27 mouse cellular contexts compared by ENCODE assay signal in genomic region chr12:97758624-97759023, GRCm38 (mm10).
A peak's percentile ranks its signal among the peaks of the same experiment; 100 is the strongest.
DNase-seq lines count a peak whose midpoint lies in the region; ATAC-seq and TF ChIP-seq lines count a peak whose summit lies in the region.
"Had no signal": no experiment of that assay in that cellular context is flagged by ENCODE, and none has a peak within 500 bp of the region (broad histone marks: within the 10 kb centered on the region; RNA-seq: fewer than 3 reads in every experiment).

No protein-coding gene starts in this region.

- TF ChIP-seq CTCF in layer of hippocampus, adult 2 months (conservative IDR thresholded peaks at IDR 0.05), result no peak
- TF ChIP-seq CTCF in olfactory bulb, adult 2 months (IDR thresholded peaks at IDR 0.05; ENCODE audit: insufficient read depth, low read depth, low read length), result no peak

- no peak overlapping the region for H3K9ac ChIP-seq in forebrain, embryonic 13.5 days
- H3K9ac ChIP-seq in forebrain, embryonic 12.5 days, result no peak overlapping the region
- H3K9ac ChIP-seq: embryonic facial prominence, embryonic 15.5 days; heart, embryonic 12.5 days; hindbrain, embryonic 12.5 days; limb, embryonic 13.5 days; liver, embryonic 13.5 days; neural tube, embryonic 13.5 days had no signal

- H3K27ac ChIP-seq in forebrain, embryonic 13.5 days, result no peak overlapping the region
- no peak overlapping the region for H3K27ac ChIP-seq in forebrain, embryonic 12.5 days
- H3K27ac ChIP-seq in layer of hippocampus, adult 2 months, result peak overlapping the region; percentile 80
- peak overlapping the region; percentile 69; the same call in 1 of the 2 replicates for H3K27ac ChIP-seq in olfactory bulb, adult 2 months (ENCODE audit: insufficient read depth, low read depth, low read length)
- H3K27ac ChIP-seq: embryonic facial prominence, embryonic 15.5 days; gastrocnemius, adult 2 months; hindbrain, embryonic 12.5 days; limb, embryonic 13.5 days; liver, embryonic 13.5 days; macrophage; midbrain, embryonic 10.5 days; neural tube, embryonic 13.5 days had no signal

- no peaks in the 10 kb centered on the region for H3K27me3 ChIP-seq in forebrain, embryonic 13.5 days
- H3K27me3 ChIP-seq in forebrain, embryonic 12.5 days, result no peaks in the 10 kb centered on the region
- H3K27me3 ChIP-seq: embryonic facial prominence, embryonic 15.5 days; heart, embryonic 12.5 days; hindbrain, embryonic 12.5 days; limb, embryonic 13.5 days; liver, embryonic 13.5 days; neural tube, embryonic 13.5 days had no signal

- 52% methylated on average over 2 of the region's 2 CpGs for WGBS in forebrain, embryonic 13.5 days
- 41% methylated on average over 2 of the region's 2 CpGs for WGBS in forebrain, embryonic 12.5 days
- WGBS in olfactory bulb, adult 2 months, result 56% methylated on average over 2 of the region's 2 CpGs

- intact Hi-C loops in left cerebral cortex, postnatal 36 days (cut with DNase I), result no loop called here

- H3K4me3 ChIP-seq in forebrain, embryonic 13.5 days, result no peak overlapping the region
- no peak overlapping the region for H3K4me3 ChIP-seq in forebrain, embryonic 12.5 days (replicated peaks)
- H3K4me3 ChIP-seq in layer of hippocampus, adult 2 months, result no peak overlapping the region
- H3K4me3 ChIP-seq in olfactory bulb, adult 2 months (ENCODE audit: insufficient read depth, low read depth, low read length), result no peak overlapping the region
- H3K4me3 ChIP-seq: embryonic facial prominence, embryonic 15.5 days; gastrocnemius, adult 2 months; heart, embryonic 12.5 days; hindbrain, embryonic 12.5 days; limb, embryonic 13.5 days; liver, embryonic 13.5 days; midbrain, embryonic 10.5 days; neural tube, embryonic 13.5 days had no signal

- H3K36me3 ChIP-seq in forebrain, embryonic 13.5 days (ENCODE audit: poor library complexity, severe bottlenecking), result no peaks in the 10 kb centered on the region
- no peaks in the 10 kb centered on the region for H3K36me3 ChIP-seq in forebrain, embryonic 12.5 days (replicated peaks)
- H3K36me3 ChIP-seq: embryonic facial prominence, embryonic 15.5 days; heart, embryonic 12.5 days; hindbrain, embryonic 12.5 days; limb, embryonic 13.5 days; liver, embryonic 13.5 days; midbrain, embryonic 10.5 days; neural tube, embryonic 13.5 days had no signal

- 0 out of 2 replicates have a peak, but pooled peaks cover 7% of the 10 kb centered on the region for H3K4me1 ChIP-seq in forebrain, embryonic 13.5 days
- H3K4me1 ChIP-seq in forebrain, embryonic 12.5 days, result no peaks in the 10 kb centered on the region
- H3K4me1 ChIP-seq in olfactory bulb, adult 2 months (ENCODE audit: control insufficient read depth, insufficient read depth, low read length), result peaks cover 2% of the 10 kb centered on the region; the same call in 1 of the 2 replicates
- H3K4me1 ChIP-seq: embryonic facial prominence, embryonic 15.5 days; heart, embryonic 12.5 days; hindbrain, embryonic 12.5 days; limb, embryonic 13.5 days; liver, embryonic 13.5 days; midbrain, embryonic 10.5 days; neural tube, embryonic 13.5 days had no signal

- ATAC-seq in forebrain, embryonic 13.5 days, result peak; percentile 57
- no peak for ATAC-seq in forebrain, embryonic 12.5 days (ENCODE audit: low FRiP score)
- ATAC-seq: activated CD4-positive, CD25-positive, alpha-beta regulatory T cell, adult 4 months; CD4-positive, CD25-positive, alpha-beta regulatory T cell, adult 4 months had no signal

- peak; percentile 18 to 20 for DNase-seq in left cerebral cortex, postnatal 36 days (ENCODE audit: low spot score in 2 of 2)
- DNase-seq in left cerebral cortex, adult 11 months (ENCODE audit: low spot score), result no peak
- peak; percentile 21 to 52 for DNase-seq in layer of hippocampus, adult 2 months (ENCODE audit: low spot score in 2 of 2)
- no peak for DNase-seq in gastrocnemius, postnatal 10 days
- no peak for DNase-seq in B cell, adult 2 months
- DNase-seq: adrenal gland, postnatal 10 days; cerebellum, adult 11-12 months; cerebellum, postnatal 25 days; embryo, embryonic 11 days; gastrocnemius, adult 2 months; heart, adult 11 months; heart, postnatal 14 days; kidney, adult 18-20 months; kidney, postnatal 10 days; liver, embryonic 13.5 days had no signal

- no peaks in the 10 kb centered on the region for H3K9me3 ChIP-seq in forebrain, embryonic 13.5 days (replicated peaks)
- H3K9me3 ChIP-seq in forebrain, embryonic 12.5 days, result no peaks in the 10 kb centered on the region
- H3K9me3 ChIP-seq: embryonic facial prominence, embryonic 15.5 days; heart, embryonic 12.5 days; hindbrain, embryonic 12.5 days; limb, embryonic 13.5 days; liver, embryonic 13.5 days; midbrain, embryonic 10.5 days; neural tube, embryonic 13.5 days had no signal

- H3K4me2 ChIP-seq in forebrain, embryonic 13.5 days, result no peak overlapping the region
- H3K4me2 ChIP-seq in forebrain, embryonic 12.5 days, result no peak overlapping the region
- H3K4me2 ChIP-seq: embryonic facial prominence, embryonic 15.5 days; heart, embryonic 12.5 days; hindbrain, embryonic 12.5 days; limb, embryonic 13.5 days; liver, embryonic 13.5 days; neural tube, embryonic 13.5 days had no signal

- no peak for TF ChIP-seq POLR2A in olfactory bulb, adult 2 months (IDR thresholded peaks at IDR 0.05; ENCODE audit: insufficient read depth, low read depth, low read length)

Comparison
In these comparisons a context has a peak if more than half of its experiments do, and no peak if none do; other contexts are left out.
1. DNase-seq: peak in left cerebral cortex, postnatal 36 days (2 of 2) and layer of hippocampus, adult 2 months (2 of 2); none in left cerebral cortex, adult 11 months (single experiment), gastrocnemius, postnatal 10 days (single experiment) and B cell, adult 2 months (0 of 2).
2. H3K27ac ChIP-seq: peak in layer of hippocampus, adult 2 months (single experiment) and olfactory bulb, adult 2 months (single experiment); none in forebrain, embryonic 13.5 days (single experiment) and forebrain, embryonic 12.5 days (single experiment).